Mouse (Mus musculus): Measurements from ENCODE around the gene Hist1h3e. TPM values are rescaled to one million over a fixed set of nuclear protein-coding genes. Genes with fewer than 3 reads are reported as not detected.

Gene Hist1h3e
- polyA plus RNA-seq, 1 experiment, result 16.6 TPM

DNA sequence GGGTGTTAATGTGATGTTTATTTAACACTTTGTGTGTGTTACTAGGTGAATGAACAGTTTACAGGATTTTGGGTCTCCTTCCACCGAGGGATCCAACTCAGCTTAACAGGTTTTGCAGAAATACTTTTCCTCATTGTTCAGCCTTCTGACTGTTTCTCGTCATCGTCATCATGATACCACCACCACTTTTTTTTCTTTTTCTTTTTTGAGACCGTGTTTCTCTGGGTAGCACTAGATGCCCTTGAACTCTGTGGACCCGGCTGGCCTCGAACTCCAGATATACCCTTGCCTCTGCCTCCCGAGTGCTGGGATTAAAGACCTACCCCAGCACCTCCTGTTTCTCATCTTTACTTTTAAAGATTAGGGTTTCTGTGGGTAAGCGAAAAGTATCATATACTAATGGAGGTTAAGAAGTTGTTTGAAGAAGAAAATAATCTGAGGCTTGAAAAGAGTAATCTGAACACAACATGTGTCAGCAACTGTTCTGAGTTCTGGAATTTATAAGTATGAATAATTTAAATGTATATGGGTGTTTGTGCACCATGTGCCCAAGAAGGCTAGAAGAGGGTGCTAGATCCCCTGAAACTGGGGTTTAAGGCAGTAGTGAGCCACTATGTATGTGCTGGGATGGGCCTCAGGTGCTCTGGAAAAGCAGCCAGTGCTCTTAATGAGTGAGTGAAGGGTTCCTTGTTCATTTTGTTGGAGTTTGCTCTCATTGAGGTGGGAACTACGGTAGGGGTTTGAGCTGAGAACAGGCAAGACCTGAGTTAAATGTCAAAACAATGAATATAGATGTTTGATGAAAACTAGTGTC, 29.7 kb downstream of the Hist1h3e start:
- Histone ChIP-seq H3K9me3 (ENCODE audit: control insufficient read depth, low read length) (no peaks in the 10 kb centered on the region), H3K4me3 (replicated peaks) (peak overlapping the region; percentile 80), H3K4me1 (ENCODE audit: control insufficient read depth) (peaks cover 43% of the 10 kb centered on the region), H3K27me3 (ENCODE audit: control insufficient read depth) (no peaks in the 10 kb centered on the region), H3K36me3 (ENCODE audit: control insufficient read depth) (peaks cover 7% of the 10 kb centered on the region)
- TF ChIP-seq TAL1 (IDR thresholded peaks at IDR 0.05; ENCODE audit: low read length) (no peak), GATA1 (IDR thresholded peaks at IDR 0.05; ENCODE audit: low read length) (no peak)

DNA sequence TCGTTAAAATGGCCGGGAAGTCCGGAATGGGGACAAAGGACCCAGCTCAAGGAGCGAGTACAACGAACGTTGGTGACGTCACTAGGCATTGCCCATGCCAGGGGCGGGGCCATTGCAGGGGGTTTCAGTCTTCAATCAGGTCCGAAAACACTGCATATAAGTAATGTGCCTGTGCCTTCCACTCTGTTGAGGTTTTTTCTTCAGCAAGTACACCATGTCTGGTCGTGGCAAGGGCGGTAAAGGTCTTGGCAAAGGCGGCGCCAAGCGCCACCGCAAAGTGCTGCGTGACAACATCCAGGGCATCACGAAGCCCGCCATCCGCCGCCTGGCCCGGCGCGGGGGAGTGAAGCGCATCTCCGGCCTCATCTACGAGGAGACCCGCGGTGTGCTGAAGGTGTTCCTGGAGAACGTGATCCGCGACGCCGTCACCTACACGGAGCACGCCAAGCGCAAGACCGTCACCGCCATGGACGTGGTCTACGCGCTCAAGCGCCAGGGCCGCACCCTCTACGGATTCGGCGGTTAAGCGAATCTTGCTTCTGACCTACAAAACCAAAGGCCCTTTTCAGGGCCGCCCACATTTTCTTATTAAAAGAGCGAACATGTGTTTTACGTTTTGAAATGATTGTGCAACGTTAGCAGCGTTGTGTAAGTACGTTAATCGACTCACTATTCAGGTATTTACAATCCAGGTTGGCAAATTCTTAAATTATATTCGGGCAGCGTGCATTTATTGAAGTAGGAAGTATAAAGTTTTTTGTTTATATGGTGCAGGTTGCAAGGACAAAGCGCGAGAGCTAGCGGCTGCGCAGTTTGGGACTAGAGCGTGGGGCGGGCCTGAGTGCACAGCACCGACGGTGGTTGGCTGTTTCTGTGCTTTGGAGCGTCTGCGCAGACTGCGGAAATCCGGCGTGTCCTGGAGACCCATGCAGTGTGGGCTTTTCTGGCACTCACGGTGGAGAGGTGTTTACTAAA, 31.0 kb downstream of the Hist1h3e start, which contains the start of gene Hist1h4h:
Hist1h4h (plus strand) TSS at position 150 of the 975 bp plus-strand sequence.
- Histone ChIP-seq H3K4me1 (ENCODE audit: control insufficient read depth) (peaks cover 43% of the 10 kb centered on the region), H3K4me3 (replicated peaks) (peak within 1 kb of the TSS; percentile 80), H3K36me3 (ENCODE audit: control insufficient read depth) (no peaks in the 10 kb centered on the region), H3K27me3 (ENCODE audit: control insufficient read depth) (no peaks in the 10 kb centered on the region), H3K9me3 (ENCODE audit: control insufficient read depth, low read length) (no peaks in the 10 kb centered on the region)
- no peak for TF ChIP-seq TAL1 (IDR thresholded peaks at IDR 0.05; ENCODE audit: low read length)
- no peak for TF ChIP-seq GATA1 (IDR thresholded peaks at IDR 0.05; ENCODE audit: low read length)

DNA sequence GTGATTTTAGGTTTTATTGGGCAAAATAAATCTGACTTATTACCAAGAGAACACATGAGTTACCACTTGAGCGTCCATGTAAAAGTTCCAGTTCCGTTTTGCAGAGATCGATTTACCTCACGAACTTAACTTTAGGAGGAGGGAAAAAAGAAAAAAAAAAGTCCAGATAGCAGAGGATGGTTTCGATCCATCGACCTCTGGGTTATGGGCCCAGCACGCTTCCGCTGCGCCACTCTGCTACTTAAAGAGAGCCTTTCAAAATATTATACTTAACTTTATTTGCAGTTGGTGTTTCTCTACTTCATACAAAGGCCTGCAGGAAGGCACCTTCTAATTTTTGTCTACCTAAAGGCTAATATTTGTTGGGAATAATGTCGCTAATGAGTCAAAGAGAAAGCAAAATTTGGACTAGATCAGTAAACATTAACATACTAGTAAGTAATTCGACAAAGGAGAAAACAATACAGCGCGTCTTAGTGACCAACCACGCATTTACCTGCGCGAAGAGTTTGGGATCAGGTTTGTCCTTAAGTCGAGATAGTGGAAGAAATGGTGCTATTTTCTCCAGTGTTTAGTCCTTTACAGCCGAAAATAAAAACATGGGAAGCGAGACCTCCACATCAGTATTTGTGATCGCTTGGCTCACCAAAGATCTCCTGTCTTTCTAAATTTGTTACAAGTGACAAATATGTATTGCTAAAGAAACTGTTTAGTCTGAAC, 31.8 kb downstream of the Hist1h3e start:
- TF ChIP-seq GATA1 (IDR thresholded peaks at IDR 0.05; ENCODE audit: low read length) (no peak), TAL1 (IDR thresholded peaks at IDR 0.05; ENCODE audit: low read length) (no peak)
- Histone ChIP-seq H3K9me3 (ENCODE audit: control insufficient read depth, low read length) (no peaks in the 10 kb centered on the region), H3K4me3 (replicated peaks) (peak overlapping the region; percentile 80), H3K27me3 (ENCODE audit: control insufficient read depth) (no peaks in the 10 kb centered on the region), H3K36me3 (ENCODE audit: control insufficient read depth) (no peaks in the 10 kb centered on the region), H3K4me1 (ENCODE audit: control insufficient read depth) (peaks cover 50% of the 10 kb centered on the region)

DNA sequence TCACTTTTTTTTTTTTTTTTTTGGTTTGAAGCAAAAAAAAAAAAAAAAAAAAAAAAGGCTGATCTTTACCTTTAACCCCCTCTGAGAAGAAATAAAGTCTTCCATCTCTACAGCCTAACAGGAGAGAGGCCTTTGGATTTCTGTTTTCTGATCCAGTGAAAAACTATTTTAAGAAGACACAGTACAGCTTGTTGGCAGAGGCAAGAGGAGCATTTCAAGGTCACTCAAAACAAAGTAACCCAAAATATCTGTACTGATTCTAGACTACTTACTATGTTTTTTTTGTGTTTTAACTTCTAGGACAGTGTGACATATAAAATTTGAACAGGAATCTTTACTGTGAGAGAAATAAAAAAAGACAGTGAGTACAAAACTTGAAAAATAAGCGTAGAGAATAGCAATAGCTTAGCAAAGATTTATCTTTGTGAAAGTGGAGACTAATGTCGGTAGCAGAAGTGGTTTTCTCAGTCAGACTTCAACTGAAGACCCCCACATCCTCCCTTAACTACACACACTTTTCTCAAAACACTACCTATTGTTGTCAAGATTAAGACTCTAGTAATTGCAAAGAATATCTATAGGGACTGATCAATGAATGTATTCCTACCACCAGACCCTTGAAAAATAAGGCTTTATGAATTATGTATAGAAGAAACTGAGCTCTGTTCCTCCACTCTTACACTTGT, 32.5 kb downstream of the Hist1h3e start:
- peaks cover 55% of the 10 kb centered on the region for H3K4me1 ChIP-seq (ENCODE audit: control insufficient read depth)
- no peak for TF ChIP-seq GATA1 (IDR thresholded peaks at IDR 0.05; ENCODE audit: low read length)
- no peaks in the 10 kb centered on the region for H3K27me3 ChIP-seq (ENCODE audit: control insufficient read depth)

DNA sequence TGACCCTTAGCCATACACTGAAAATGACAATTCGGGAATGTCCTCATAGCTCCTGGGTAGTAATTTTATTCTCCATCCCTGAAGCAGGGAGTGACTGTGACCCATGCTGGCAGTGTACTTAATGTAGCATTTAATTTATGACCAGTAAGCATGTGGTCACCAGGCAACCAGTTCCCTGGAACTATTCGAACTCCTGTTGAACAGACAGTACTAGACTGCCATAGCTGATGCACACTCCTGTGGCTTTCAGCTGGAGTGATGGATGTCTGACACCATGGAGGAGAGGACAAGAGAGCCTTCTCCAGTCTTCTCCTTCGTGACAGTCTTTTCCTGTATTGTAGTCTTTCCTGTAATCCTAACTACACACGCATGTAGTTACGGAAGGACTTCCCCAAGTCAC, 33.2 kb downstream of the Hist1h3e start:
- no peaks in the 10 kb centered on the region for H3K9me3 ChIP-seq (ENCODE audit: control insufficient read depth, low read length)
- peaks cover 59% of the 10 kb centered on the region for H3K4me1 ChIP-seq (ENCODE audit: control insufficient read depth)
- no peaks in the 10 kb centered on the region for H3K36me3 ChIP-seq (ENCODE audit: control insufficient read depth)
- no peak for TF ChIP-seq GATA1 (IDR thresholded peaks at IDR 0.05; ENCODE audit: low read length)
- TF ChIP-seq TAL1 (IDR thresholded peaks at IDR 0.05; ENCODE audit: low read length), result no peak
- peak overlapping the region; percentile 24 for H3K4me3 ChIP-seq (replicated peaks)
- no peaks in the 10 kb centered on the region for H3K27me3 ChIP-seq (ENCODE audit: control insufficient read depth)

More for the DNA sequence above, 32.5 kb downstream of the Hist1h3e start:
- H3K36me3 ChIP-seq (ENCODE audit: control insufficient read depth), result no peaks in the 10 kb centered on the region
- H3K9me3 ChIP-seq (ENCODE audit: control insufficient read depth, low read length), result no peaks in the 10 kb centered on the region
- peak overlapping the region; percentile 80 for H3K4me3 ChIP-seq (replicated peaks)

DNA sequence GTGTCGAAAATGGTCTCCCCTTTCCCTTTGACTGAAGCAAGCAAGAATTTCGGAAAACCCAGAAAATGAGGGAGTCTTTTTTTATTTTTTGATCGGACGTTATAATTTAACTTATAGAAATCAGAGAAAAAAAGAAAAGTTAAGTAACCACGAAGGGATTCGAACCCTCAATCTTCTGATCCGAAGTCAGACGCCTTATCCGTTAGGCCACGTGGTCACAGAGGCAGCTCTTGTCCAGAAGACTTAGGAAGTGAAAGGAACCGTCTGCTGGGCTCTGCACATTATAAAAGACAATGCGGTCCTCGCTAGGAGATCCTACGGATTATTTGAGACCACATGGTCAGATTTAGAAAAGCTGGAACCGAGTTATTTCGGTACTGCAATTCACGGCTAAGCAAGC, 35.9 kb downstream of the Hist1h3e start:
- H3K4me1 ChIP-seq (ENCODE audit: control insufficient read depth), result peaks cover 51% of the 10 kb centered on the region
- H3K9me3 ChIP-seq (ENCODE audit: control insufficient read depth, low read length), result no peaks in the 10 kb centered on the region
- no peaks in the 10 kb centered on the region for H3K36me3 ChIP-seq (ENCODE audit: control insufficient read depth)
- peak overlapping the region; percentile 59 for H3K4me3 ChIP-seq (replicated peaks)
- no peaks in the 10 kb centered on the region for H3K27me3 ChIP-seq (ENCODE audit: control insufficient read depth)
- TF ChIP-seq GATA1 (IDR thresholded peaks at IDR 0.05; ENCODE audit: low read length) (no peak), TAL1 (IDR thresholded peaks at IDR 0.05; ENCODE audit: low read length) (no peak)

DNA sequence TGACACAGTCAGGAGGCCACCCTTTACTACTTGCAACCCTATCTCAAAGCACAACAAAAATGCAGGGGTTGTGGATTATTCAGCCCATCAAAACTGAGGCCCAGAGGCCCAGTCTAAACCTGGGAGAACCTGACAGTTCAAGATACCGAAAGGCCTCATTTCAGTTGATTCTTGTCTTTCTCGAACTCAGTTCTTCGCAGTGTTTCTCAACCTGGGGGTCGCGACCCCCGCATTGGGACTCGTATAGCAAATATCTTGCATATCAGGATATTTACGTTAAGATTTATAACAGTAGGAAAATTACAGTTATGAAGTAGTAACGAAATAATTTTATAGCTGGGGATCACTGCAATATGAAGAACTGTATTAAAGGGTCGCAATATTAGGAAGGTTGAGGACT, 36.3 kb downstream of the Hist1h3e start:
- no peaks in the 10 kb centered on the region for H3K36me3 ChIP-seq (ENCODE audit: control insufficient read depth)
- H3K9me3 ChIP-seq (ENCODE audit: control insufficient read depth, low read length), result no peaks in the 10 kb centered on the region
- peak overlapping the region; percentile 59 for H3K4me3 ChIP-seq (replicated peaks)
- no peaks in the 10 kb centered on the region for H3K27me3 ChIP-seq (ENCODE audit: control insufficient read depth)
- TF ChIP-seq GATA1 (IDR thresholded peaks at IDR 0.05; ENCODE audit: low read length), result no peak
- no peak for TF ChIP-seq TAL1 (IDR thresholded peaks at IDR 0.05; ENCODE audit: low read length)
- peaks cover 54% of the 10 kb centered on the region for H3K4me1 ChIP-seq (ENCODE audit: control insufficient read depth)

DNA sequence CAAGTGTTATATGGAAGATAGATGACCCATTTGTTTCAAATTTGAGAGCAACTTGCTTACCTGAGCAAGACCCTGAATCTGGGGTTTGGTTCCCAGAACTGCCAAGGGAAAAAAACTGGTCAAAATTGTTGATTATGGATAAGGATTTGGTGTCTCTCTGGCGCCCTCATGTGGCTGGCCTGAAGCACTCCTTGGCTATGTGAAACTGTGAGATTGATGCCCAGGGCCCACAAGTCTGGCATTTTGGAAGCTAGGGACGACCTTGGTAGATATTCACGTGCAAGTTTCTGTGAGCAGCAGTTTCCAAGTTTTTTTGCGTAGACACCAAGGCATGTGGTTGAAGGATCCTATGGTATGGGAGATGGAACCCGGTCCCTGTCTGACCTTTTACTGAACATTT, 37.5 kb downstream of the Hist1h3e start:
- Histone ChIP-seq H3K36me3 (ENCODE audit: control insufficient read depth) (no peaks in the 10 kb centered on the region), H3K9me3 (ENCODE audit: control insufficient read depth, low read length) (no peaks in the 10 kb centered on the region), H3K4me1 (ENCODE audit: control insufficient read depth) (peaks cover 62% of the 10 kb centered on the region), H3K27me3 (ENCODE audit: control insufficient read depth) (no peaks in the 10 kb centered on the region), H3K4me3 (replicated peaks) (no peak overlapping the region)
- TF ChIP-seq GATA1 (IDR thresholded peaks at IDR 0.05; ENCODE audit: low read length), result no peak
- no peak for TF ChIP-seq TAL1 (IDR thresholded peaks at IDR 0.05; ENCODE audit: low read length)
